Mouse (Mus musculus): ENCODE measurements at regions not wholly inside any gene's neighbourhood (a gene's known extent, or its start where the extent isn't known, plus 50 kb on each side); places are given as distances from the start of the nearest gene placed in this dataset.
A peak's percentile ranks its signal among the peaks of the same experiment; 100 is the strongest.

GRCm38 (mm10) chr2:75772251-75772956 is 59.6 kb upstream of the Agps start:
- H3K4me1 ChIP-seq (ENCODE audit: insufficient read depth, low read length): 0 out of 2 replicates have a peak, but pooled peaks cover 3% of the 10 kb centered on the region
- no peaks in the 10 kb centered on the region for H3K36me3 ChIP-seq (ENCODE audit: insufficient read depth, low read length)
- no peaks in the 10 kb centered on the region for H3K9me3 ChIP-seq (ENCODE audit: low read length)
- TF ChIP-seq CTCF (IDR thresholded peaks at IDR 0.05; ENCODE audit: low read depth): no peak
- WGBS: 54% methylated on average over 11 of the region's 11 CpGs
- H3K9ac ChIP-seq (replicated peaks; ENCODE audit: low read length): no peak overlapping the region
- no peaks in the 10 kb centered on the region for H3K27me3 ChIP-seq (ENCODE audit: insufficient read depth, low read length)
- no peak overlapping the region for H3K27ac ChIP-seq
- H3K4me3 ChIP-seq (ENCODE audit: low read length): no peak overlapping the region
- DNase-seq (ENCODE audit: low spot score) (no peak), ATAC-seq (no peak)
- no peak overlapping the region for H3K4me2 ChIP-seq (ENCODE audit: low read depth, low read length)

- no peak overlapping the region for H3K9ac ChIP-seq (replicated peaks; ENCODE audit: low read length)
- no peaks in the 10 kb centered on the region for H3K27me3 ChIP-seq (ENCODE audit: insufficient read depth, low read length)
- ATAC-seq: no peak
- H3K4me1 ChIP-seq (ENCODE audit: insufficient read depth, low read length): no peaks in the 10 kb centered on the region
- H3K27ac ChIP-seq: no peak overlapping the region
- H3K4me2 ChIP-seq (ENCODE audit: low read depth, low read length): no peak overlapping the region
- H3K9me3 ChIP-seq (ENCODE audit: low read length): no peaks in the 10 kb centered on the region
- no peak overlapping the region for H3K4me3 ChIP-seq (ENCODE audit: low read length)
- H3K36me3 ChIP-seq (ENCODE audit: insufficient read depth, low read length): no peaks in the 10 kb centered on the region
- DNase-seq (ENCODE audit: low spot score): no peak
- 94% methylated on average over 1 of the region's 1 CpGs for WGBS
- no peak for TF ChIP-seq CTCF (IDR thresholded peaks at IDR 0.05; ENCODE audit: low read depth)
Measured at GRCm38 (mm10) chr2:75770633-75771032, 61.3 kb upstream of the Agps start.

- Histone ChIP-seq H3K9ac (replicated peaks; ENCODE audit: low read length) (no peak overlapping the region), H3K36me3 (ENCODE audit: insufficient read depth, low read length) (no peaks in the 10 kb centered on the region), H3K9me3 (ENCODE audit: low read length) (no peaks in the 10 kb centered on the region), H3K4me1 (ENCODE audit: insufficient read depth, low read length) (no peaks in the 10 kb centered on the region), H3K27me3 (ENCODE audit: insufficient read depth, low read length) (no peaks in the 10 kb centered on the region), H3K4me3 (ENCODE audit: low read length) (no peak overlapping the region), H3K27ac (no peak overlapping the region), H3K4me2 (ENCODE audit: low read depth, low read length) (no peak overlapping the region)
- DNase-seq (ENCODE audit: low spot score) (no peak), ATAC-seq (no peak)
- 57% methylated on average over 5 of the region's 5 CpGs for WGBS
- TF ChIP-seq CTCF (IDR thresholded peaks at IDR 0.05; ENCODE audit: low read depth): no peak
Measured at GRCm38 (mm10) chr2:75768559-75769304, 63.2 kb upstream of the Agps start.

GRCm38 (mm10) chr2:75767871-75768558 is 63.6 kb upstream of the Nfe2l2 start:
- H3K9ac ChIP-seq (replicated peaks; ENCODE audit: low read length): no peak overlapping the region
- ATAC-seq (no peak), DNase-seq (ENCODE audit: low spot score) (peak; percentile 64)
- no peaks in the 10 kb centered on the region for H3K9me3 ChIP-seq (ENCODE audit: low read length)
- H3K27ac ChIP-seq: no peak overlapping the region
- no peak for TF ChIP-seq CTCF (IDR thresholded peaks at IDR 0.05; ENCODE audit: low read depth)
- H3K27me3 ChIP-seq (ENCODE audit: insufficient read depth, low read length): no peaks in the 10 kb centered on the region
- no peaks in the 10 kb centered on the region for H3K4me1 ChIP-seq (ENCODE audit: insufficient read depth, low read length)
- H3K36me3 ChIP-seq (ENCODE audit: insufficient read depth, low read length): no peaks in the 10 kb centered on the region
- no peak overlapping the region for H3K4me3 ChIP-seq (ENCODE audit: low read length)
- no peak overlapping the region for H3K4me2 ChIP-seq (ENCODE audit: low read depth, low read length)
- 51% methylated on average over 7 of the region's 7 CpGs for WGBS

- 76% methylated on average over 4 of the region's 4 CpGs for WGBS
- Histone ChIP-seq H3K27ac (no peak overlapping the region), H3K4me3 (ENCODE audit: low read length) (no peak overlapping the region), H3K4me2 (ENCODE audit: low read depth, low read length) (no peak overlapping the region), H3K9ac (replicated peaks; ENCODE audit: low read length) (no peak overlapping the region), H3K27me3 (ENCODE audit: insufficient read depth, low read length) (no peaks in the 10 kb centered on the region), H3K36me3 (ENCODE audit: insufficient read depth, low read length) (no peaks in the 10 kb centered on the region), H3K9me3 (ENCODE audit: low read length) (no peaks in the 10 kb centered on the region), H3K4me1 (ENCODE audit: insufficient read depth, low read length) (no peaks in the 10 kb centered on the region)
- DNase-seq (ENCODE audit: low spot score): no peak
- TF ChIP-seq CTCF (IDR thresholded peaks at IDR 0.05; ENCODE audit: low read depth): no peak
- ATAC-seq: no peak
Measured at GRCm38 (mm10) chr2:75765403-75765802, 61.0 kb upstream of the Nfe2l2 start.

- TF ChIP-seq CTCF (IDR thresholded peaks at IDR 0.05; ENCODE audit: low read depth): no peak
- no peaks in the 10 kb centered on the region for H3K27me3 ChIP-seq (ENCODE audit: insufficient read depth, low read length)
- H3K27ac ChIP-seq: no peak overlapping the region
- no peaks in the 10 kb centered on the region for H3K36me3 ChIP-seq (ENCODE audit: insufficient read depth, low read length)
- no peak overlapping the region for H3K4me3 ChIP-seq (ENCODE audit: low read length)
- no peak for DNase-seq (ENCODE audit: low spot score)
- no peaks in the 10 kb centered on the region for H3K4me1 ChIP-seq (ENCODE audit: insufficient read depth, low read length)
- H3K9me3 ChIP-seq (ENCODE audit: low read length): no peaks in the 10 kb centered on the region
- H3K4me2 ChIP-seq (ENCODE audit: low read depth, low read length): no peak overlapping the region
- no peak for ATAC-seq
- WGBS: 70% methylated on average over 3 of the region's 3 CpGs
- H3K9ac ChIP-seq (replicated peaks; ENCODE audit: low read length): no peak overlapping the region
Measured at GRCm38 (mm10) chr2:75763252-75763651, 58.8 kb upstream of the Nfe2l2 start.

Data from hindbrain, postnatal 0 days (tissue).